Comparison of ENCODE assay signal across 8 mouse cellular contexts in the genomic region with DNA sequence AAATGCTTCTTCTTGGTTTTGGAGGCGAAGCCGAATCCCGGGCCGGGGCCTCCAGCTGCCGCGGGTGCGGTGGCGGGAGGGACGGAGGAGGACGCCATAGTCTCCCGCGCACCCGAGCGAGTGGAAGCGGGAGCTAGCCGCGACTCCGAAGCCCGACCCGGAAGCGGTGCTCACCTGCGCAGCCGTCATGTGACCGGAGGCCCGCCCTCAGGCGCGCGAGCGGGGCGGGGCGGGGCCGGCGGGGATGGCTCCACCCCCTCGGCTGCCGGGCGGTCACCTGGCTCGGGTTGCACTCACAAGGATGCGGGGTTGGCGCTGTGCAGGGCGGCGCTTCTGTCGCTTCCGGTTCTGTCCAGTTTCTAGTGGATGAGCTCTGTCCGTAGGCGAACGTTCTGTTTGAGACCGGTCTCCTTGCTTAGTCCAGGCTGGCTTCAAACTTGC. TPM values are rescaled to one million over a fixed set of nuclear protein-coding genes. Genes with fewer than 3 reads are reported as not detected.
DNase-seq lines count a peak whose midpoint lies in the region; ATAC-seq lines count a peak whose summit lies in the region.

A gene (minus strand): TSS at position 172 of the 441 bp plus-strand sequence.

- peak; percentile 82 for DNase-seq in WW6 (ENCODE audit: low read depth, low spot score)
- DNase-seq in cerebellum, postnatal 36 days = peak; percentile 88 to 93
- peak; percentile 75 to 83 for DNase-seq in frontal cortex, postnatal 25 days (ENCODE audit: low spot score in 2 of 2)
- peak; percentile 88 for DNase-seq in left cerebral cortex, adult 11 months (ENCODE audit: low spot score)
- DNase-seq in lung, postnatal 36 days = peak; percentile 94
- peak; percentile 86 for DNase-seq in retina, postnatal 1 day
- peak; percentile 95 for DNase-seq in thymus, postnatal 4 days

- no peaks in the 10 kb centered on the region for H3K9me3 ChIP-seq in hindbrain, embryonic 13.5 days

- peak within 1 kb of the TSS; percentile 71 for H3K27ac ChIP-seq in hindbrain, embryonic 13.5 days

- H3K36me3 ChIP-seq in hindbrain, embryonic 13.5 days = peaks cover 22% of the 10 kb centered on the region

- H3K9ac ChIP-seq in hindbrain, embryonic 13.5 days = peak within 1 kb of the TSS; percentile 88

- H3K4me2 ChIP-seq in hindbrain, embryonic 13.5 days = peak within 1 kb of the TSS; percentile 97

- peaks cover 22% of the 10 kb centered on the region for H3K4me1 ChIP-seq in hindbrain, embryonic 13.5 days (replicated peaks)

- peak; percentile 96 for ATAC-seq in hindbrain, embryonic 13.5 days (ENCODE audit: low FRiP score)

- peak within 1 kb of the TSS; percentile 87 for H3K4me3 ChIP-seq in hindbrain, embryonic 13.5 days

- H3K27me3 ChIP-seq in hindbrain, embryonic 13.5 days = no peaks in the 10 kb centered on the region

- under 1% methylated on average over 47 of the region's 47 CpGs for WGBS in hindbrain, embryonic 13.5 days

RNA-seq across cellular contexts. Expression of the gene that starts here (rescaled TPM):
- 20.0 and 22.1 TPM in 2 replicates for polyA plus RNA-seq in hindbrain, embryonic 13.5 days (2015; fragmentation: Nextera tagmentation; extraction: Ambion mirVana)

Comparison
In these comparisons a context has a peak if more than half of its experiments do, and no peak if none do; other contexts are left out.
1. Peak in every context shown above with its lines: DNase-seq, ATAC-seq, H3K4me3 ChIP-seq and H3K27ac ChIP-seq.